Mouse (Mus musculus): ENCODE data around the gene Asic2.

DNA sequence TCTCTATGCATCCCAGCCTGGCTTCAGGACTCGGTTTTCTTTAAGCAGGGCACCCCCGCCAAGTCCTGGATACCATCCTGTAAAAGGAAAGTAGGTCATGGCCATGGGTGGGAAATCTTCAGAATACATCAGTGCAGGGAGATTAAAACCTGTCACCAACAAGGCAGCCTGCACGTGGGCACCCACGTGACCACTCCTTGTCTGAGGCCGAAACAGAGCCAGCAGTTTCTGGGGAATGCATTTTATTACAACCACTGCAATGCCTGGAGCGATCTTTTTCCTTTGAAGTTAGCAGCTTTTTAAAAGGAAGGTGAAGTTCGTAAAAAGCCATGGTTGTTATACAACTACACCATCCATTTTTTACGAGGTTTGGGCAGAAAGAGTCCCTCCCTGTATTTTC, 873.7 kb downstream of the Asic2 start:
- TF ChIP-seq GATA1 (IDR thresholded peaks at IDR 0.05; ENCODE audit: low read length): no peak
- TF ChIP-seq TAL1 (IDR thresholded peaks at IDR 0.05; ENCODE audit: low read length): no peak
